Mouse (Mus musculus) lung, postnatal 0 days (tissue): ENCODE data around the gene Tmem50b. TPM values are rescaled to one million over a fixed set of nuclear protein-coding genes. Genes with fewer than 3 reads are reported as not detected.
"Not testable (repeated sequence)": the region's sequence is repeated elsewhere in the genome, so short reads cannot be mapped to it uniquely, and the experiment has no call there.

Experiments used
- ATAC-seq: fragments of 200-750 bp; cut with Nextera tagmentation; 2 replicates; pipeline ENCODE4 v1.8.0; 2017; ENCODE audit warnings: moderate library complexity
- DNase-seq: peaks from one replicate; pipeline ENCODE4 v3.0.0-alpha.2; 2016; ENCODE audit warnings: low spot score
- H3K27ac ChIP-seq: fragments of 300-500 bp; sonication (generic); 2 replicates; pipeline ENCODE4 v1.5.1; 2014; ENCODE audit warnings: antibody characterized with exemption, mild to moderate bottlenecking, low read length, mixed read lengths
- H3K27me3 ChIP-seq: fragments of 300-500 bp; sonication (generic); replicated peaks from 2 replicates; pipeline ENCODE4 v1.6.1; 2014; ENCODE audit warnings: low read length, mixed read lengths; ENCODE audit not compliant: insufficient read depth
- H3K36me3 ChIP-seq: fragments of 300-500 bp; sonication (generic); 2 replicates; pipeline ENCODE4 v1.6.1; 2014; ENCODE audit warnings: low read length, mixed read lengths; ENCODE audit not compliant: insufficient read depth
- H3K4me1 ChIP-seq: fragments of 300-500 bp; sonication (generic); 2 replicates; pipeline ENCODE4 v1.6.1; 2014; ENCODE audit warnings: antibody characterized with exemption, low read depth, low read length, mixed read lengths; ENCODE audit not compliant: insufficient read depth
- H3K4me2 ChIP-seq: fragments of 300-500 bp; sonication (generic); replicated peaks from 2 replicates; pipeline ENCODE4 v1.6.1; 2014; ENCODE audit warnings: low read depth, mild to moderate bottlenecking, low read length, moderate library complexity, mixed read lengths
- H3K4me3 ChIP-seq: fragments of 300-500 bp; sonication (generic); 2 replicates; pipeline ENCODE4 v1.5.1; 2014; ENCODE audit warnings: low read depth, low read length
- H3K9ac ChIP-seq: fragments of 300-500 bp; sonication (generic); replicated peaks from 2 replicates; pipeline ENCODE4 v1.6.1; 2014; ENCODE audit warnings: low read depth, mild to moderate bottlenecking
- H3K9me3 ChIP-seq: fragments of 300-500 bp; sonication (generic); 2 replicates; pipeline ENCODE4 v1.6.1; 2016; ENCODE audit warnings: low read length, mixed read lengths
- CTCF ChIP-seq: IDR thresholded peaks from 2 replicates; pipeline ENCODE4 v1.5.1; 2016; ENCODE audit warnings: antibody characterized with exemption, mild to moderate bottlenecking
- EP300 ChIP-seq: IDR thresholded peaks from 2 replicates; pipeline ENCODE4 v1.6.1; 2016; ENCODE audit warnings: antibody characterized with exemption, mild to moderate bottlenecking, control low read depth
- WGBS: fragments of 180-500 bp; shearing (Covaris S2); extraction: QIAGEN DNeasy Blood & Tissue Kit; methylation state at CpG from one replicate; pipeline ENCODE4 v1.1.7; 2014; 5-methylcytosine and 5-hydroxymethylcytosine counted together
- polyA plus RNA-seq: library from polyadenylated mRNA; unstranded; fragments of >200 nt; fragmentation: Nextera tagmentation; extraction: Ambion mirVana; gene quantifications from 2 replicates; pipeline ENCODE4 v1.2.1, GENCODE M21; 2015

Tmem50b gene
- polyA plus RNA-seq = 160 and 169 TPM in 2 replicates

DNA sequence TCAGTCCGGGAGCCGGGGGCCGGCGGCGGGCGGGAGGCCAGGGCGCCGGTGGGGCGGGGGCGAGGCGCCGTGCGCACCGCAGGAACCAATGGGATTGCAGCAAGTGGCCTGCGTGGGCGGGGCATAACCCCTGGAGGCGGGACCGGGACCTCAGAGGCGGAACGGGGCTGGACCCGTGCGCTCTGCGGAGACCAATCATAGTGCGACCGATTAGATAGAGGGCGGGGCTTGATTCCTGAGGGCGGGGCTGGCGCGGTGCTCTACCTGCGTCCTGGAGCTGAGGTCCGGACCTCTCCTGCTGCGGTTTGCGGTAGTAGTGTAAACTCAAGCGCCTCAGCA lies at the start of gene Tmem50b:
Gene Tmem50b (minus strand): TSS at position 129 of the 339 bp plus-strand sequence.
- Histone ChIP-seq H3K27ac (peak within 1 kb of the TSS; percentile 90), H3K27me3 (no peaks in the 10 kb centered on the region), H3K9ac (peak within 1 kb of the TSS; percentile 68), H3K4me3 (peak within 1 kb of the TSS; percentile 86), H3K36me3 (no peaks in the 10 kb centered on the region), H3K9me3 (no peaks in the 10 kb centered on the region), H3K4me1 (0 out of 2 replicates have a peak, but pooled peaks cover 8% of the 10 kb centered on the region), H3K4me2 (peak within 1 kb of the TSS; percentile 92)
- DNase-seq = peak; percentile 98
- TF ChIP-seq CTCF (no peak), EP300 (no peak)
- ATAC-seq = peak; percentile 98
- under 1% methylated on average over 27 of the region's 34 CpGs for WGBS

DNA sequence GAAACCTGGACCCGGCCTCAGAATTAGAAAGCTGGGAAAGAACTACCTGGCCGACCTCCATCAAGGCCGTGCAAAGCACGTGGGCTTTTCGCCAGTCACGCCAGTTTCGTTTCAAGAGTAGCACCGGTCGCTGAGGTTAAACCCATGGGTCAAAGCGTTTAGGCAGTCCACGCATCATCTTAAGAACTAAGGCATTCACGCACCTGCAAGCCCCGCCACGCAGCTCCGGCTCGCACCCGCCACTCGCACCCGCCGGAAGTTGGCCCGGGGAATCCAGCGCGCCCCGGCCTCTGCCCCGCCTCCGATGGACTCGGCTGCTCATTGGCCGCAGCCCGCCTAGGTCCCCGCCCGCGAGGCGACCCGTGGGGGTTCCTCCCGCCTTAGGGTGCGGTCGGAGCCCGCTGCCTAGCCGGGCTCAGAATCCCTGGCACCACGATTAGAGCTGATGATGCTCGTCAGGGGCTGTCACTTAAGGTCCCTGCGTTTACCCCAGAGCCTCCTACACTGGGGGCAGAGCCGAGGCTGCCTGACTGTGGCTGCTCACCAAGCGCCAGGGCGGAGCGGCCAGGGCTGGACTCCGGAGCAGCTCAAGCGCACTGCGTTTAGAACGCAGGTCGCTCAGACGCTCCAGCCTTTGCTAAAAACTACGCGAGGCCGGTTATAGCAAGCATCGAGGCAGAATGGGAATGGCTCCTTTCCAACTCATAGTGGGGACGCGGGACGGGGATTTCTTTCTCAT lies 49.2 kb upstream of the Tmem50b start, which contains the start of gene Gart:
Gene Gart (minus strand): TSS at position 272 of the 739 bp plus-strand sequence.
- peak within 1 kb of the TSS; percentile 95 for H3K4me2 ChIP-seq
- H3K4me3 ChIP-seq = peak within 1 kb of the TSS; percentile 78
- 2% methylated on average over 56 of the region's 59 CpGs for WGBS
- no peak for TF ChIP-seq EP300
- TF ChIP-seq CTCF = no peak
- H3K27me3 ChIP-seq = no peaks in the 10 kb centered on the region
- H3K9ac ChIP-seq = peak within 1 kb of the TSS; percentile 93
- DNase-seq (peak; percentile 97), ATAC-seq (peak; percentile 89)
- peaks cover 9% of the 10 kb centered on the region; the same call in 1 of the 2 replicates for H3K4me1 ChIP-seq
- H3K36me3 ChIP-seq = peaks cover under 1% of the 10 kb centered on the region; the same call in 1 of the 2 replicates
- no peaks in the 10 kb centered on the region for H3K9me3 ChIP-seq
- H3K27ac ChIP-seq = peak within 1 kb of the TSS; percentile 100

DNA sequence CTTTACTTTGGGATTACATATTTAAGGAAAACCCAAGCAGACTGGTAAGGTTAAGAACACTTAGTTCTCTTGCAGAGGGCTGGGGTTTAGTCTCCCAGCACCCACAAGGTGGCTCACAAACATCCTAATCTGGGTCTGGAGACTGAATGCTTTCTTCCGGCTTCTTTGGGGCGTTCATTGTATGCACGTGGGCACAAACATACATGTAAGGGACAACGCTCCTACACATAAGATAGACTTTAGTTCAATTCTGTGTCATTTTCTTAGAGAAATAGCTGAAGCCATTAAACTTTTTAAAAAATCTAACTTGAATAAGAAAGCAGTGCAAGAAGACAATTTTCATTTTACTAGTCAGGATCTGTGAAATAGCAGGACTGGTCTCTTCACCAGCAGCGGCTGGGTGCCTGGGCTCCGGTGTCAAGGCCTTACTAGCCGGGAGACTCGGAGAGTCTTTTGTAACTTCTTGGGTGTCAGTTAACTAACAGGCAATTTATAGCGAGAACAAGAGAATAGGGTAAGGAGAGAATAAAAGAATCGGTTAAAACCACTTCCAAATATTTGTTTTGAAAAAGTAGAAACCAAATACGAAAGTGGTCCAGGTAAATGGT lies 48.5 kb upstream of the Tmem50b start:
- H3K4me1 ChIP-seq = peaks cover 9% of the 10 kb centered on the region; the same call in 1 of the 2 replicates
- no peaks in the 10 kb centered on the region for H3K9me3 ChIP-seq
- H3K36me3 ChIP-seq = no peaks in the 10 kb centered on the region; the same call in 1 of the 2 replicates
- DNase-seq (peak; percentile 40), ATAC-seq (no peak)
- no peaks in the 10 kb centered on the region for H3K27me3 ChIP-seq
- peak overlapping the region; percentile 93 for H3K9ac ChIP-seq
- H3K4me3 ChIP-seq = peak overlapping the region; percentile 78
- under 1% methylated on average over 11 of the region's 11 CpGs for WGBS
- peak overlapping the region; percentile 95 for H3K4me2 ChIP-seq
- peak overlapping the region; percentile 100 for H3K27ac ChIP-seq
- TF ChIP-seq CTCF (peak; percentile 40), EP300 (no peak)

- not testable (repeated sequence) for H3K4me1 ChIP-seq, DNase-seq, ATAC-seq, H3K4me2 ChIP-seq, H3K27ac ChIP-seq, H3K36me3 ChIP-seq, H3K4me3 ChIP-seq, H3K9ac ChIP-seq, H3K9me3 ChIP-seq, H3K27me3 ChIP-seq
- WGBS = no CpG with 5 or more reads among the region's 2 CpGs
Observed at GRCm38 (mm10) chr16:91645420-91645819, 47.8 kb upstream of the Tmem50b start.

GRCm38 (mm10) chr16:91644901-91645300 lies 47.3 kb upstream of the Tmem50b start:
- Histone ChIP-seq H3K9me3 (no peaks in the 10 kb centered on the region), H3K4me1 (peaks cover 9% of the 10 kb centered on the region; the same call in 1 of the 2 replicates), H3K27ac (no peak overlapping the region), H3K36me3 (no peaks in the 10 kb centered on the region; the same call in 1 of the 2 replicates), H3K27me3 (no peaks in the 10 kb centered on the region), H3K4me2 (no peak overlapping the region), H3K9ac (no peak overlapping the region), H3K4me3 (no peak overlapping the region)
- ATAC-seq = no peak
- WGBS = 89% methylated on average over 2 of the region's 2 CpGs
- DNase-seq = no peak
- TF ChIP-seq CTCF (no peak), EP300 (no peak)

- Histone ChIP-seq H3K27me3 (no peaks in the 10 kb centered on the region), H3K4me3 (no peak overlapping the region), H3K9ac (no peak overlapping the region), H3K4me1 (no peaks in the 10 kb centered on the region), H3K27ac (no peak overlapping the region), H3K4me2 (no peak overlapping the region), H3K36me3 (peaks cover 15% of the 10 kb centered on the region; the same call in 1 of the 2 replicates), H3K9me3 (no peaks in the 10 kb centered on the region)
- TF ChIP-seq CTCF = no peak
- TF ChIP-seq EP300 = no peak
- DNase-seq = no peak
- WGBS = 93% methylated on average over 8 of the region's 8 CpGs
- ATAC-seq = no peak
Observed at GRCm38 (mm10) chr16:91640171-91640570, 42.6 kb upstream of the Tmem50b start.
